Mouse (Mus musculus): ENCODE data around the gene Ifitm2.

DNA sequence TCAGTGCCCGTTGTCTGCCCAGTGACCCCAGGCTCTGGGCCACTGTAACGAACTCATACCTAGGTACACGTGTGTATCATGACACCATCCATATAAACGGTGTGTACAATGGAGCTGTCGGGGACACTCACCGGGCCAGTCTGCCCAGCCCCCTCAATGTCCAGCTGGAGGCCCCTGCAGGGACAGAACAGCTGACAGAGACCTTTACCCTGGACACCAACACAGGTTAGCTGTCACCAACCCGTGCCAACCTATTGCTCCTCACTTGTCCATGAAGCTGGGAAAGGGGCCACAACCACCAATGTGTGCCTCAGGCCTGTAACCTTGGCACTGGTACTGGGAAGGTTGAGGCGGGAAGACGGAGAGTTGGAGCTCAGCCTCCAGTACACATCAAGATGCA, 13.4 kb downstream of the Ifitm2 start:
- no peak for TF ChIP-seq MYOG (IDR thresholded peaks at IDR 0.05; ENCODE audit: control insufficient read depth in 1 of 3, insufficient read depth in 1 of 3, insufficient read length in 2 of 3, low read depth in 2 of 3)
- peak; percentile 14 for TF ChIP-seq POLR2AphosphoS2 (IDR thresholded peaks at IDR 0.05; ENCODE audit: insufficient read length, low read depth)
- TF ChIP-seq USF1 (IDR thresholded peaks at IDR 0.05; ENCODE audit: low read depth): no peak
- no peak for TF ChIP-seq MYOD1 (IDR thresholded peaks at IDR 0.05; ENCODE audit: control insufficient read depth in 1 of 3, insufficient read length in 2 of 3, low read depth in 2 of 3)
- no peak for TF ChIP-seq POLR2A (IDR thresholded peaks at IDR 0.05; ENCODE audit: insufficient read length, low read depth)
- no peak for TF ChIP-seq CEBPB (IDR thresholded peaks at IDR 0.05; ENCODE audit: insufficient read depth, poor library complexity, severe bottlenecking)
- TF ChIP-seq REST (IDR thresholded peaks at IDR 0.05; ENCODE audit: insufficient read depth, insufficient read length): no peak
